Mouse (Mus musculus) erythroblast, embryonic 14.5 days (primary cell): Measurements from ENCODE around the gene Spink4.

ENCODE experiments used
- GATA1 ChIP-seq: IDR thresholded peaks from 2 replicates; pipeline ENCODE4 v1.6.1; 2012; ENCODE audit warnings: low read length, inconsistent platforms, mixed read lengths
- TAL1 ChIP-seq: IDR thresholded peaks from 3 replicates; pipeline ENCODE4 v1.6.1; 2012; ENCODE audit warnings: low read length, inconsistent platforms, mixed read lengths

GRCm38 (mm10) chr4:40938793-40939192 lies 18.9 kb downstream of the Spink4 start:
- TF ChIP-seq TAL1 (no peak), GATA1 (no peak)
